Mouse (Mus musculus) olfactory bulb, adult 2 months (tissue): Measurements from ENCODE around the gene Dguok.

Source experiments
- CTCF ChIP-seq: fragments of 200-500 bp; IDR thresholded peaks from 2 replicates; pipeline ENCODE4 v1.5.1; 2012; ENCODE audit warnings: low read depth, mild to moderate bottlenecking, low read length, moderate library complexity; ENCODE audit not compliant: insufficient read depth
- POLR2A ChIP-seq: fragments of 200-500 bp; IDR thresholded peaks from 2 replicates; pipeline ENCODE4 v1.6.1; 2012; ENCODE audit warnings: mild to moderate bottlenecking, low read depth, low read length, moderate library complexity; ENCODE audit not compliant: insufficient read depth

DNA sequence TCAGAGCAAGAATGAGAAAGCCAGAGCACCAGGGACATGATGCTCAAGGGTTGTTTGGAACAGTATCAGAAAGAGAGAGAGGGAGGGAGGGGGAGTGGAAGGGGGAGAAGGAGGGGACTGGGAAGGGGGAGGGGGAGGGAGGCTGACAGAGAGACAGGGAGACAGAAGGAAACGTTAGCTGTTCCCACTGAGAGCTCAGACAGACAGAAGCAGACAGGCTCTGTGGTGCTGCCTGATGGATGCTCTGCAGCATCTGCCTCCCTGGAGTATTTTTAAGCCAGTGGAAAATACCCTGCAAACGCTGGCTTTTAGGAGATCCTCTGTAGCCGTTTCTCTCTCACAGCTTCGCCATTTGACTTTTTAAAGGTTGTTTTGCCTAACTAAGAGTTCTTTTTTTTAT lies 33.2 kb upstream of the Dguok start:
- TF ChIP-seq CTCF (no peak), POLR2A (no peak)
